In the genomic region with DNA sequence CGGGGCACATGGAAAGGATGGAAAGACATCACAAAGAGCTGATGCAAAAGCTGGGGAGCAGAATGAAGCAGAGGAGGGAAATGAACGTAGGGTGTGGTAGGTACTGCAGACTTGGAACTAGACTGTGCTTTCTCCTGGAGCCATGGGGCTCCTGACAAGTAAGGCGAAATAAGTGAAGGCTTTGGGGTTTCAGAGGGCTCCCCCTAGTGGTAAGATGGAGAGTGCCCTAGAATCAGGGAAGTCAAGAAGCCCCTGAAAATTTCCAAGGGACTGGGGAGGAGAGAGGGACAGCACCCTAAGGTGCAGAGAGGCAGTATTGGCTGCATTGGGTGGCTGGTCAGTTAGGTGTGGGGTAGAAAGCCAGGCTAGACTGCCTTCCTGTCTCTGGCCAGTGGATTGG, we compare ENCODE assay signal across 9 mouse cellular contexts. TPM values are rescaled to one million over a fixed set of nuclear protein-coding genes. Genes with fewer than 3 reads are reported as not detected.
A peak's percentile ranks its signal among the peaks of the same experiment; 100 is the strongest.
DNase-seq lines count a peak whose midpoint lies in the region; ATAC-seq and TF ChIP-seq lines count a peak whose summit lies in the region.
"Had no signal": no experiment of that assay in that cellular context is flagged by ENCODE, and none has a peak within 500 bp of the region (broad histone marks: within the 10 kb centered on the region; RNA-seq: fewer than 3 reads in every experiment).

No protein-coding gene starts in this region.

- 42% methylated on average over 3 of the region's 3 CpGs for WGBS in lung, embryonic 14.5 days

- H3K36me3 ChIP-seq in lung, embryonic 14.5 days (ENCODE audit: insufficient read depth) = peaks cover 44% of the 10 kb centered on the region

- H3K4me3 ChIP-seq in lung, embryonic 14.5 days (ENCODE audit: low read depth, low read length) = no peak overlapping the region

- no peaks in the 10 kb centered on the region for H3K27me3 ChIP-seq in lung, embryonic 14.5 days (ENCODE audit: insufficient read depth, low read length)
- H3K27me3 ChIP-seq: Patski had no signal

- no peak overlapping the region for H3K4me2 ChIP-seq in lung, embryonic 14.5 days

- H3K9me3 ChIP-seq in lung, embryonic 14.5 days (ENCODE audit: low read depth, low read length) = no peaks in the 10 kb centered on the region

- DNase-seq in cerebellum, adult 11-12 months = peak; percentile 36
- peak; percentile 47 to 49 for DNase-seq in left cerebral cortex, postnatal 36 days (ENCODE audit: low spot score in 2 of 2)
- DNase-seq in left cerebral cortex, postnatal 4 days = no peak
- DNase-seq in adrenal gland, postnatal 25 days = peak; percentile 44
- peak; percentile 82 for DNase-seq in lung, embryonic 14.5 days
- peak; percentile 28 for DNase-seq in telencephalon, adult 2 months (ENCODE audit: low read depth, low spot score)

- H3K9ac ChIP-seq in lung, embryonic 14.5 days = no peak overlapping the region

- no peak for ATAC-seq in cerebellum, adult (ENCODE audit: insufficient number of reproducible peaks, low FRiP score, low TSS enrichment)
- ATAC-seq in granulocyte monocyte progenitor cell, adult 5-6 weeks (replicated peaks; ENCODE audit: poor library complexity, severe bottlenecking) = peak; percentile 53
- no peak for ATAC-seq in lung, embryonic 14.5 days (ENCODE audit: insufficient read depth)
- ATAC-seq: Patski had no signal

- H3K27ac ChIP-seq in lung, embryonic 14.5 days (ENCODE audit: low read depth) = no peak overlapping the region

- peak; percentile 79 for TF ChIP-seq CTCF in lung, embryonic 14.5 days (IDR thresholded peaks at IDR 0.05; ENCODE audit: low read depth)

- peaks cover 12% of the 10 kb centered on the region for H3K4me1 ChIP-seq in lung, embryonic 14.5 days (ENCODE audit: insufficient read depth)

- intact Hi-C loops in left cerebral cortex, postnatal 36 days (cut with DNase I) = no loop called here
- intact Hi-C loops in left cerebral cortex, postnatal 4 days (cut with DNase I) = loop anchor here (5.0 kb wide), 1 partner anchor 57 kb away; a partner anchor contains a TSS

RNA-seq across cellular contexts. Expression of a gene that starts 5.6 kb away (rescaled TPM):
- total RNA-seq in left cerebral cortex, postnatal 36 days (2021) = 10 to 100 TPM; 12.4 to 14.0 TPM
- 10 to 100 TPM; 10.6 to 11.6 TPM for total RNA-seq in left cerebral cortex, postnatal 4 days (2021)
- 14.7 and 15.1 TPM in 2 replicates for total RNA-seq in adrenal gland, postnatal 25 days (2021)
- 6.4 and 7.2 TPM in 2 replicates for total RNA-seq in granulocyte monocyte progenitor cell, adult 5-6 weeks (2014; fragmentation: Nextera tagmentation)
- total RNA-seq in granulocyte monocyte progenitor cell, adult 5-6 weeks (2017) = 2.1 and 2.9 TPM in 2 replicates
- 9.3 and 12.9 TPM in 2 replicates for polyA plus RNA-seq in lung, embryonic 14.5 days (2014; fragmentation: Nextera tagmentation; extraction: Ambion mirVana)

RNA-seq across cellular contexts. Expression of a gene that starts 58.3 kb away (rescaled TPM):
- total RNA-seq in left cerebral cortex, postnatal 36 days (2021) = 100 to 1,000 TPM; 325 TPM
- 100 to 1,000 TPM; 185 to 200 TPM for total RNA-seq in left cerebral cortex, postnatal 4 days (2021)
- 211 and 235 TPM in 2 replicates for total RNA-seq in adrenal gland, postnatal 25 days (2021)
- 81.6 and 100 TPM in 2 replicates for total RNA-seq in granulocyte monocyte progenitor cell, adult 5-6 weeks (2014; fragmentation: Nextera tagmentation)
- 67.8 and 68.2 TPM in 2 replicates for total RNA-seq in granulocyte monocyte progenitor cell, adult 5-6 weeks (2017)
- 106 and 107 TPM in 2 replicates for polyA plus RNA-seq in lung, embryonic 14.5 days (2014; fragmentation: Nextera tagmentation; extraction: Ambion mirVana)
